Mouse (Mus musculus): ENCODE results near the gene Gm21887.
"Not testable (repeated sequence)": the region's sequence is repeated elsewhere in the genome, so short reads cannot be mapped to it uniquely, and the experiment has no call there.

DNA sequence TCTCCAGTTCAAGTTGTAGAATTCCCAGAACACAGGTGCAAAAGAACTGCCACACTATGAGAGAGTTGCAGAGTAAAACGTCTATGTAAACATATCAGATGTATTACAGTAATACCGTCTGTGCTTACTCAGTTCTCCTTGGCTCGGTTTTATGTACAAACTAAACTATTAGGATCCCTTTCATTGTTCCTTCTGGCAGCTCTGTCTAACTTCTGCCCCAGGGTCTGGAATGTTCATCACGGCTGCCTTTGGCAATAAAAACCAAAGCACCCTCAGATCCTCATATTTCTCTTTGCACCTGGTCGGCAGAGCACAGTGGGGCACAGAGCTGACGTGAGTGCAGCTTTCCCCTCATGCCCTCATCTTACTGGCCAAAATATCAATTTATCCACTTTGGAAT, 34.5 kb upstream of the Gm21887 start:
- not testable (repeated sequence) for TF ChIP-seq ZMIZ1 (IDR thresholded peaks at IDR 0.05; ENCODE audit: low read depth, low read length); SMC3 (IDR thresholded peaks at IDR 0.05; ENCODE audit: low read depth, low read length); USF1 (IDR thresholded peaks at IDR 0.05; ENCODE audit: low read depth, low read length); USF2 (IDR thresholded peaks at IDR 0.05; ENCODE audit: borderline replicate concordance in 1 of 2, insufficient read depth in 1 of 2, low read depth in 1 of 2, low read length in 2 of 2); CTCF (IDR thresholded peaks at IDR 0.05 in 2 of 3, conservative IDR thresholded peaks at IDR 0.05 in 1 of 3; ENCODE audit: control insufficient read depth in 1 of 3, insufficient read depth in 1 of 3, low read depth in 2 of 3, low read length in 3 of 3, poor library complexity in 1 of 3, severe bottlenecking in 1 of 3); MYC (IDR thresholded peaks at IDR 0.05; ENCODE audit: low read depth, low read length); POLR2A (IDR thresholded peaks at IDR 0.05; ENCODE audit: control insufficient read depth in 1 of 2, insufficient read depth in 1 of 2, low read depth in 1 of 2, low read length in 2 of 2, poor library complexity in 1 of 2); ETS1 (IDR thresholded peaks at IDR 0.05; ENCODE audit: low read depth, low read length); NRF1 (IDR thresholded peaks at IDR 0.05; ENCODE audit: insufficient read depth, low read depth, low read length, poor library complexity, severe bottlenecking); GATA1 (IDR thresholded peaks at IDR 0.05; ENCODE audit: low read depth, low read length); RCOR1 (IDR thresholded peaks at IDR 0.05; ENCODE audit: low read depth, low read length); E2F4 (IDR thresholded peaks at IDR 0.05; ENCODE audit: borderline replicate concordance, low read depth, low read length); MAFK (IDR thresholded peaks at IDR 0.05; ENCODE audit: borderline replicate concordance, low read depth, low read length)

Data from MEL (cell line).